Mouse (Mus musculus) heart, adult 9 months (tissue): ENCODE data around the gene Pde8a.

ENCODE experiments used
- DNase-seq, 2 experiments: peaks; one replicate each; pipeline ENCODE4 v3.0.0; 2022; ENCODE audit warnings: low spot score in 2 of 2

Gene Pde8a

GRCm38 (mm10) chr7:81209979-81210685, 3.3 kb upstream of the Pde8a start:
- DNase-seq: no peak

- peak; percentile 27 to 49 for DNase-seq
Observed at GRCm38 (mm10) chr7:81211760-81212159, 1.6 kb upstream of the Pde8a start.

GRCm38 (mm10) chr7:81212261-81212681, 1.1 kb upstream of the Pde8a start:
- peak; percentile 78 to 87 for DNase-seq

GRCm38 (mm10) chr7:81212697-81213346, 574 bp upstream of the Pde8a start:
- peak; percentile 95 to 97 for DNase-seq

- peak in 1 of 2 experiments; percentile 15 for DNase-seq
Observed at GRCm38 (mm10) chr7:81214153-81214907, 934 bp downstream of the Pde8a start.

- DNase-seq: no peak
Observed at GRCm38 (mm10) chr7:81215950-81216349, 2.6 kb downstream of the Pde8a start.

- no peak for DNase-seq
Observed at GRCm38 (mm10) chr7:81219321-81219720, 5.9 kb downstream of the Pde8a start.

- no peak for DNase-seq
Observed at GRCm38 (mm10) chr7:81220381-81220780, 7.0 kb downstream of the Pde8a start.

GRCm38 (mm10) chr7:81224260-81224659, 10.9 kb downstream of the Pde8a start:
- DNase-seq: no peak

- DNase-seq: no peak
Observed at GRCm38 (mm10) chr7:81230091-81230792, 16.8 kb downstream of the Pde8a start.

- no peak for DNase-seq
Observed at GRCm38 (mm10) chr7:81232674-81233073, 19.3 kb downstream of the Pde8a start.

GRCm38 (mm10) chr7:81235117-81235516, 21.7 kb downstream of the Pde8a start:
- no peak for DNase-seq

GRCm38 (mm10) chr7:81235600-81236223, 22.3 kb downstream of the Pde8a start:
- DNase-seq: no peak

GRCm38 (mm10) chr7:81243361-81243760, 30.0 kb downstream of the Pde8a start:
- DNase-seq: no peak

GRCm38 (mm10) chr7:81249854-81250279, 36.5 kb downstream of the Pde8a start:
- no peak for DNase-seq

GRCm38 (mm10) chr7:81250601-81251000, 37.2 kb downstream of the Pde8a start:
- DNase-seq: no peak

GRCm38 (mm10) chr7:81251521-81251920, 38.1 kb downstream of the Pde8a start:
- DNase-seq: no peak

GRCm38 (mm10) chr7:81253317-81253716, 39.9 kb downstream of the Pde8a start:
- no peak for DNase-seq

GRCm38 (mm10) chr7:81254579-81254978, 41.2 kb downstream of the Pde8a start:
- DNase-seq: no peak

GRCm38 (mm10) chr7:81255456-81255855, 42.1 kb downstream of the Pde8a start:
- DNase-seq: no peak

GRCm38 (mm10) chr7:81256773-81257172, 43.4 kb downstream of the Pde8a start:
- DNase-seq: no peak
